Mouse (Mus musculus): ENCODE results near the gene Map2k5.

The Map2k5 gene

GRCm38 (mm10) chr9:63147786-63148409 is 229.8 kb downstream of the Map2k5 start:
- intact Hi-C loops (cut with DNase I) = no loop called here

- intact Hi-C loops (cut with DNase I) = no loop called here
Measured at GRCm38 (mm10) chr9:63147296-63147695, 230.4 kb downstream of the Map2k5 start.

- intact Hi-C loops (cut with DNase I) = no loop called here
Measured at GRCm38 (mm10) chr9:63146856-63147274, 230.8 kb downstream of the Map2k5 start.

- intact Hi-C loops (cut with DNase I) = no loop called here
Measured at GRCm38 (mm10) chr9:63146126-63146855, 231.4 kb downstream of the Map2k5 start.

GRCm38 (mm10) chr9:63145249-63146125 is 232.2 kb downstream of the Map2k5 start:
- intact Hi-C loops (cut with DNase I) = no loop called here

GRCm38 (mm10) chr9:63144502-63145248 is 233.0 kb downstream of the Map2k5 start:
- intact Hi-C loops (cut with DNase I) = no loop called here

- intact Hi-C loops (cut with DNase I) = no loop called here
Measured at GRCm38 (mm10) chr9:63143641-63144501, 233.8 kb downstream of the Map2k5 start.

GRCm38 (mm10) chr9:63143227-63143626 is 234.5 kb downstream of the Map2k5 start:
- intact Hi-C loops (cut with DNase I) = no loop called here

GRCm38 (mm10) chr9:63142335-63143036 is 235.2 kb downstream of the Map2k5 start:
- intact Hi-C loops (cut with DNase I) = no loop called here

GRCm38 (mm10) chr9:63141641-63142334 is 235.9 kb downstream of the Map2k5 start:
- intact Hi-C loops (cut with DNase I) = no loop called here

- intact Hi-C loops (cut with DNase I) = no loop called here
Measured at GRCm38 (mm10) chr9:63140211-63140610, 237.5 kb downstream of the Map2k5 start.

GRCm38 (mm10) chr9:63139661-63140060 is 238.0 kb downstream of the Map2k5 start:
- intact Hi-C loops (cut with DNase I) = loop anchor here (5.0 to 10.0 kb wide), 3 partner anchors 195 to 703 kb away; partner anchors contain the start of genes Aagab and Iqch

GRCm38 (mm10) chr9:63138481-63138967 is 239.2 kb downstream of the Map2k5 start:
- intact Hi-C loops (cut with DNase I) = loop anchor here (5.0 to 10.0 kb wide), 3 partner anchors 196 to 704 kb away; partner anchors contain the start of genes Aagab and Iqch

GRCm38 (mm10) chr9:63137615-63137915 is 240.1 kb downstream of the Map2k5 start:
- intact Hi-C loops (cut with DNase I) = loop anchor here (2.0 to 10.0 kb wide), 4 partner anchors 197 to 705 kb away; partner anchors contain the start of genes Aagab and Iqch

GRCm38 (mm10) chr9:63136756-63137614 is 240.7 kb downstream of the Map2k5 start:
- intact Hi-C loops (cut with DNase I) = loop anchor here (2.0 to 10.0 kb wide), 4 partner anchors 198 to 705 kb away; partner anchors contain the start of genes Aagab and Iqch

- intact Hi-C loops (cut with DNase I) = loop anchor here (2.0 to 10.0 kb wide), 4 partner anchors 199 to 706 kb away; partner anchors contain the start of genes Aagab and Iqch
Measured at GRCm38 (mm10) chr9:63136241-63136640, 241.5 kb downstream of the Map2k5 start.

GRCm38 (mm10) chr9:63135801-63136200 is 241.9 kb downstream of the Map2k5 start:
- intact Hi-C loops (cut with DNase I) = loop anchor here (2.0 to 10.0 kb wide), 4 partner anchors 199 to 706 kb away; partner anchors contain the start of genes Aagab and Iqch
